Comparison of ENCODE assay signal across 31 mouse cellular contexts in the genomic region with DNA sequence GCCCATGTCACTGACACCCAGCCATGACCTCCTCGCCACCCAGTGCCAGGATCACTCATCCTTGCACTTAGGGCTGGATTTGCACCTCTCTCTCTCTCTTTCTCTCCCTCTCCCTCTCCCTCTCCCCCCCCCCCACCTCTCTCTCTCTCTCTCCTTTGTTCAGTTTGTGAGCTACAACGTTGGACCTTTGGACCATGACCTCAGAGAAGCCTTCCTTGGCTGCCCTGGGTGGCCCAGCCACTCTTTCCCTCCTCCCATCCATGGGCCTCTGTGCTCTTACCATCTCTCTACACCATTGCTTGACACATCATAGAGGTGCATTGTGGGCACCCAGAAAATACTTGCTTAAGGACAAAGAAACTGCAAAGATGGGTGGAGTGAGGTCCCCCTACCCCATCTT. TPM values are rescaled to one million over a fixed set of nuclear protein-coding genes. Genes with fewer than 3 reads are reported as not detected.
DNase-seq lines count a peak whose midpoint lies in the region; ATAC-seq and TF ChIP-seq lines count a peak whose summit lies in the region.
"Had no signal": no experiment of that assay in that cellular context is flagged by ENCODE, and none has a peak within 500 bp of the region (broad histone marks: within the 10 kb centered on the region; RNA-seq: fewer than 3 reads in every experiment).

No protein-coding gene starts in this region.

- no peak overlapping the region for H3K4me3 ChIP-seq in hindbrain, embryonic 10.5 days
- H3K4me3 ChIP-seq in hindbrain, embryonic 12.5 days, result no peak overlapping the region
- no peak overlapping the region for H3K4me3 ChIP-seq in kidney, embryonic 16.5 days (ENCODE audit: low read length)
- no peak overlapping the region for H3K4me3 ChIP-seq in kidney, postnatal 0 days (replicated peaks; ENCODE audit: low read depth, low read length)
- H3K4me3 ChIP-seq: embryonic facial prominence, embryonic 13.5 days; forebrain, embryonic 10.5 days; forebrain, embryonic 15.5 days; heart, adult 2 months; heart, embryonic 13.5 days; limb, embryonic 10.5 days; limb, embryonic 15.5 days; liver, embryonic 15.5 days; lung, embryonic 15.5 days; myocyte; neural tube, embryonic 12.5 days had no signal

- H3K27ac ChIP-seq in hindbrain, embryonic 10.5 days, result peak overlapping the region; percentile 45; the same call in 1 of the 2 replicates
- H3K27ac ChIP-seq in hindbrain, embryonic 12.5 days, result no peak overlapping the region
- H3K27ac ChIP-seq in kidney, embryonic 16.5 days (ENCODE audit: low read length), result no peak overlapping the region
- no peak overlapping the region for H3K27ac ChIP-seq in kidney, postnatal 0 days
- H3K27ac ChIP-seq: embryonic facial prominence, embryonic 13.5 days; forebrain, embryonic 10.5 days; forebrain, embryonic 15.5 days; heart, adult 2 months; heart, embryonic 13.5 days; limb, embryonic 10.5 days; limb, embryonic 15.5 days; liver, embryonic 15.5 days; lung, embryonic 15.5 days; neural tube, embryonic 12.5 days had no signal

- ATAC-seq in hindbrain, embryonic 12.5 days (ENCODE audit: low FRiP score), result no peak
- ATAC-seq in kidney, embryonic 16.5 days (ENCODE audit: low FRiP score, low TSS enrichment), result no peak
- peak; percentile 41; the same call in 1 of the 2 replicates for ATAC-seq in kidney, postnatal 0 days (replicated peaks; ENCODE audit: low FRiP score, low read depth)
- ATAC-seq: forebrain, embryonic 15.5 days; hindbrain, embryonic 16.5 days had no signal

- peaks cover 29% of the 10 kb centered on the region for H3K4me1 ChIP-seq in hindbrain, embryonic 10.5 days (replicated peaks)
- peaks cover 23% of the 10 kb centered on the region for H3K4me1 ChIP-seq in hindbrain, embryonic 12.5 days
- peaks cover 34% of the 10 kb centered on the region for H3K4me1 ChIP-seq in kidney, embryonic 16.5 days (ENCODE audit: insufficient read depth, low read length)
- H3K4me1 ChIP-seq in kidney, postnatal 0 days (replicated peaks; ENCODE audit: insufficient read depth, low read length), result 0 out of 2 replicates have a peak, but pooled peaks cover 6% of the 10 kb centered on the region
- H3K4me1 ChIP-seq: lung, embryonic 15.5 days had no signal

- H3K27me3 ChIP-seq in hindbrain, embryonic 10.5 days (ENCODE audit: insufficient read depth, poor library complexity, severe bottlenecking), result no peaks in the 10 kb centered on the region
- no peaks in the 10 kb centered on the region for H3K27me3 ChIP-seq in hindbrain, embryonic 12.5 days
- no peaks in the 10 kb centered on the region for H3K27me3 ChIP-seq in kidney, embryonic 16.5 days (ENCODE audit: insufficient read depth, low read length)
- no peaks in the 10 kb centered on the region for H3K27me3 ChIP-seq in kidney, postnatal 0 days (ENCODE audit: insufficient read depth, low read length)
- H3K27me3 ChIP-seq: embryonic facial prominence, embryonic 13.5 days; forebrain, embryonic 15.5 days; heart, embryonic 13.5 days; limb, embryonic 15.5 days; liver, embryonic 15.5 days; lung, embryonic 15.5 days; neural tube, embryonic 12.5 days had no signal

- no peak overlapping the region for H3K9ac ChIP-seq in hindbrain, embryonic 12.5 days
- no peak overlapping the region for H3K9ac ChIP-seq in kidney, embryonic 16.5 days (replicated peaks; ENCODE audit: low read length)
- no peak overlapping the region for H3K9ac ChIP-seq in kidney, postnatal 0 days (ENCODE audit: low read depth, low read length)
- H3K9ac ChIP-seq: embryonic facial prominence, embryonic 13.5 days; forebrain, embryonic 15.5 days; heart, embryonic 13.5 days; limb, embryonic 15.5 days; liver, embryonic 15.5 days; lung, embryonic 15.5 days; neural tube, embryonic 12.5 days had no signal

- no peak for DNase-seq in hindbrain, embryonic 10.5 days (ENCODE audit: low spot score)
- peak; percentile 70 for DNase-seq in kidney, adult 9 months
- DNase-seq in kidney, postnatal 0 days (ENCODE audit: low spot score), result no peak
- DNase-seq in yolk sac, embryonic 10.5 days (ENCODE audit: low spot score), result peak; percentile 67
- no peak for DNase-seq in adrenal gland, postnatal 36 days
- DNase-seq: adrenal gland, adult 8-10 months; cerebellum, adult 11-12 months; cerebellum, adult 9-11 months; gastrocnemius, postnatal 36 days; heart, adult 2 months; heart, postnatal 10 days; layer of hippocampus, postnatal 36 days; right cerebral cortex, adult 18-20 months; spleen, adult 18-20 months; thymus, adult 18-20 months; thymus, postnatal 25 days had no signal

- no peak overlapping the region for H3K4me2 ChIP-seq in hindbrain, embryonic 12.5 days (replicated peaks)
- H3K4me2 ChIP-seq in kidney, embryonic 16.5 days (replicated peaks; ENCODE audit: low read depth, low read length), result no peak overlapping the region
- no peak overlapping the region for H3K4me2 ChIP-seq in kidney, postnatal 0 days (ENCODE audit: low read length)
- H3K4me2 ChIP-seq: embryonic facial prominence, embryonic 13.5 days; forebrain, embryonic 15.5 days; heart, embryonic 13.5 days; limb, embryonic 15.5 days; liver, embryonic 15.5 days; lung, embryonic 15.5 days; midbrain, embryonic 11.5 days; neural tube, embryonic 12.5 days had no signal

- H3K9me3 ChIP-seq in hindbrain, embryonic 10.5 days, result no peaks in the 10 kb centered on the region
- no peaks in the 10 kb centered on the region for H3K9me3 ChIP-seq in hindbrain, embryonic 12.5 days (replicated peaks)
- H3K9me3 ChIP-seq in kidney, embryonic 16.5 days (ENCODE audit: low read length), result no peaks in the 10 kb centered on the region
- no peaks in the 10 kb centered on the region for H3K9me3 ChIP-seq in kidney, postnatal 0 days (replicated peaks; ENCODE audit: low read length)
- H3K9me3 ChIP-seq: embryonic facial prominence, embryonic 13.5 days; forebrain, embryonic 10.5 days; forebrain, embryonic 15.5 days; G1E; heart, embryonic 13.5 days; limb, embryonic 10.5 days; limb, embryonic 15.5 days; liver, embryonic 15.5 days; lung, embryonic 15.5 days; neural tube, embryonic 12.5 days had no signal

- no peaks in the 10 kb centered on the region for H3K36me3 ChIP-seq in hindbrain, embryonic 10.5 days
- no peaks in the 10 kb centered on the region for H3K36me3 ChIP-seq in hindbrain, embryonic 12.5 days
- H3K36me3 ChIP-seq in kidney, embryonic 16.5 days (ENCODE audit: insufficient read depth, low read length), result no peaks in the 10 kb centered on the region
- no peaks in the 10 kb centered on the region for H3K36me3 ChIP-seq in kidney, postnatal 0 days (ENCODE audit: insufficient read depth, low read length)
- H3K36me3 ChIP-seq: forebrain, embryonic 15.5 days; heart, embryonic 13.5 days; liver, embryonic 15.5 days; lung, embryonic 15.5 days; neural tube, embryonic 12.5 days had no signal

- WGBS in hindbrain, embryonic 10.5 days, result 71% methylated on average over 2 of the region's 2 CpGs
- 71% methylated on average over 2 of the region's 2 CpGs for WGBS in hindbrain, embryonic 12.5 days
- WGBS in kidney, embryonic 16.5 days, result 68% methylated on average over 2 of the region's 2 CpGs
- 64% methylated on average over 2 of the region's 2 CpGs for WGBS in kidney, postnatal 0 days

- no peak for TF ChIP-seq CTCF in kidney, postnatal 0 days (IDR thresholded peaks at IDR 0.05; ENCODE audit: low read depth)

RNA-seq across cellular contexts. Expression of a gene that starts 42.2 kb away (rescaled TPM):
- polyA plus RNA-seq in hindbrain, embryonic 10.5 days (2016; fragmentation: Nextera tagmentation; extraction: Ambion mirVana), result 27.6 and 31.9 TPM in 2 replicates
- 26.3 and 28.2 TPM in 2 replicates for polyA plus RNA-seq in hindbrain, embryonic 12.5 days (2016; fragmentation: Nextera tagmentation; extraction: Ambion mirVana)
- polyA plus RNA-seq in kidney, embryonic 16.5 days (2015; fragmentation: Nextera tagmentation; extraction: Ambion mirVana), result 26.0 and 28.1 TPM in 2 replicates
- polyA plus RNA-seq in kidney, postnatal 0 days (2015; fragmentation: Nextera tagmentation; extraction: Ambion mirVana), result 16.6 and 17.7 TPM in 2 replicates
- total RNA-seq in adrenal gland, postnatal 36 days (2021), result 10 to 100 TPM; 24.2 to 24.8 TPM

Comparison
In these comparisons a context has a peak if more than half of its experiments do, and no peak if none do; other contexts are left out.
1. DNase-seq: peak in kidney, adult 9 months (single experiment) and yolk sac, embryonic 10.5 days (single experiment); none in hindbrain, embryonic 10.5 days (single experiment), kidney, postnatal 0 days (single experiment) and adrenal gland, postnatal 36 days (0 of 2).